Mouse (Mus musculus) T-helper 17 cell (primary cell): ENCODE data around the gene Gm9821.

ENCODE experiments used
- in situ Hi-C, 2 experiments: fragments of 300-600 bp; cut with MboI, MseI; formaldehyde crosslinking; loops; 1 replicate in 1 of 2; 2 replicates in 1 of 2; pipeline ENCODE4 v1.15.1; 2025; ENCODE audit warnings: high pct_unique_total_duplicates in 2 of 2

Gm9821 gene

DNA sequence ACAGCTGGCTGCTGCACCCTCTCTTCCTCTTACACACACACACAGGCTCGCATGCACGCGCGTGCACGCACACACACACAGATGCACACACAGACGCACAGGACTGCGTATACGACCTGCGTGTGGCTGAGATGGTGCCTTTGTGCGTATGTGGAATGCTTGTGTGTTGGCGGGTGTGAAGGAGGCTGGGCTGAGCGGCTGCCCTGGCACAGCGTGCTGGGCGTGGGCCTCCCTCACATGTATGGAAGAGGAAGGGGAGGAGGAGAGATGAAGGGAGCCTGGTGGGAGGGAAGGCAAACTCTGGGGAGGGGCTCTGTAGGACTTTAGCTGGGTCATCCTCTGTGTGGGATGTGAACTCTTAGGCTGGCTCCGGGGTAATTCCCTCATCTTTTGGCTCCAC lies 20.1 kb upstream of the Gm9821 start:
- in situ Hi-C loops, result loop anchor here in 1 of 2 experiments (5.0 kb wide), 1 partner anchor 143 kb away; no protein-coding TSS in a partner anchor

DNA sequence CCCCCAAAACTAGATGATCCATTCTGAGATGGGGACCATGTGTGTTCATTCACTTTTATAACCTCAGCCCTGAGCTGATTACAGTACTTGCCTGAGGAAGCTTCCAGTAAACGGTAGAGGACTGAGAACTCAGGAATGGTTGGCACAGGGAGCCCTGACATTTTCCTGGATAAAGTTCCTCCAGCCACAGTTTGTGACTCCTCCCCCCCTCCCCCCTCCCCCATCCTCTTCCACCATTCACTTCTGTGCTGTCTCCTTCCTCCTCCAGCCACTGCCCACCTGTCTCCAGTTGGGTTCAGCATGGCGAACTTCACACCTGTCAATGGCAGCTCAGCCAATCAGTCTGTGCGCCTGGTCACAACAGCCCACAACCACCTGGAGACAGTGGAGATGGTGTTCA lies 18.6 kb upstream of the Gm9821 start, which contains the start of gene Chrm4:
Chrm4 (plus strand) TSS at position 301 of the 400 bp plus-strand sequence.
- in situ Hi-C loops, result loop anchor here in 1 of 2 experiments (5.0 kb wide), 1 partner anchor 145 kb away; no protein-coding TSS in a partner anchor

DNA sequence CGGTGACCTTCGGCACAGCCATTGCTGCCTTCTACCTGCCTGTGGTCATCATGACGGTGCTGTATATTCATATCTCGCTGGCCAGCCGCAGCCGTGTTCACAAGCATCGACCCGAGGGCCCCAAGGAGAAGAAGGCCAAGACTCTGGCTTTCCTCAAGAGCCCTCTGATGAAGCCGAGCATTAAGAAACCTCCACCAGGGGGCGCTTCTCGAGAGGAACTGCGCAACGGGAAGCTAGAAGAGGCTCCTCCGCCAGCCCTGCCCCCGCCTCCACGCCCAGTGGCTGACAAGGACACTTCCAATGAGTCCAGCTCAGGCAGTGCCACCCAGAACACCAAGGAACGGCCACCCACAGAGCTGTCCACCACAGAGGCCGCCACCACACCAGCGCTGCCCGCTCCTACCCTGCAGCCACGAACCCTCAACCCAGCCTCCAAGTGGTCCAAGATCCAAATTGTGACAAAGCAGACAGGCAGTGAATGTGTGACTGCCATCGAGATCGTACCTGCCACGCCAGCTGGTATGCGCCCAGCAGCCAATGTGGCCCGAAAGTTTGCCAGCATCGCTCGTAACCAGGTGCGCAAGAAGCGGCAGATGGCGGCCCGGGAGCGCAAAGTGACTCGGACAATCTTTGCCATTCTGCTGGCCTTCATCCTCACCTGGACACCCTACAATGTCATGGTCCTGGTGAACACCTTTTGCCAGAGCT lies 17.5 kb upstream of the Gm9821 start:
- in situ Hi-C loops, result loop anchor here in 1 of 2 experiments (5.0 kb wide), 1 partner anchor 146 kb away; no protein-coding TSS in a partner anchor

DNA sequence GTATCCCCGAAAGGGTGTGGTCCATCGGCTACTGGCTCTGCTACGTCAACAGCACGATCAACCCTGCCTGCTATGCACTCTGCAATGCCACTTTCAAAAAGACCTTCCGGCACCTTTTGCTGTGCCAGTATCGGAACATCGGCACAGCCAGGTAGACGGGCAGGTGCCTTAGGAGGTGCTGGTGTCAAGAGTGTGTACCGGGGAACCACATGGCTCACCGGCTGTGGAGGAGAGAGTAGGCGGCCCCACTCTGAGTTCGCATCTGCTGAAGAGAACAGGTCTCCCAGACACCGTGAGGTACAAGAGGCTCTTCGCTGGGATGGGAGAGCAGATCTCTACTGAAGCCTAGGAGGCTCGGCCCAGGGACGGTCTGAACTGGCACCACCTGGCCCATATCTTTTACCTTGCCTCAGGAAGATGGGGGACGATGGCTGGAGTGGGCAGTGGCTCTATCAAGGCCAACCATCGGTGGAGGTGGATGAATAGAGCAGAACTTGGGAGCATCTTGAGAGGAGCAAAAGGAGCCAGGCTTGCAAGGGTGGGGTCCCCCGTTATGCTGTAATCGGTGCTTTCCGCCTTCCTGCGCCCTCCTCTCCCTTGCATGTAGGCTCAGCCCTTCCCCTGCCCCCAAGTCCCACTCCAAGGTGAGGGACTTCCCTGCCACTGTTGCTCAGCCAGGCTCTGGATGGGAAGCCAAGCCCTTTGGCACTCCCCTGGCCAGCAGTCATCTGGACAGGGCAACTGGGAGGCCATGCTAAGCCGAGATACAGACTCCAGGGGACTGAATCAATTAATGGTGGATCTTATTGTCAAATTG lies 16.8 kb upstream of the Gm9821 start:
- in situ Hi-C loops, result loop anchor here in 1 of 2 experiments (5.0 kb wide), 1 partner anchor 146 kb away; no protein-coding TSS in a partner anchor

DNA sequence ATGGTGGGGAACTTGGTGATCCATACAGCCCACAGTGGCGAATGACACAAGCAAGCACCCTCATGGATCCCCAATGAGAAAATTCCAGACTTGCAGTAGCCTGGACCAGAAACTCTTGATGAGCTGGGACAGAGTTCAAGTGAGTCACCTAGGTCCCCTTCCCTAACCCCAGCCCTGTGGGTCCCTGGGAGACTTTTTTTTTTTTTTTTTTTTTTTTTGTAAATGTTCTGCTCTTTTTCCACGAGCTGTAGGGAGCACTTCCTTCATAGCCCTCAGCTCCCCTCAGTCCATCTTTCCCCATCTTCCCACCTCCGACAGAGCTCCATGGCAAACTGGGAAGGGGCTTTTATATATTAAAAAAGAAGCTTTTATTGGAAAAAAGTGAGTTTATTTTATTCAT lies 16.0 kb upstream of the Gm9821 start:
- in situ Hi-C loops, result loop anchor here in 1 of 2 experiments (5.0 kb wide), 1 partner anchor 147 kb away; no protein-coding TSS in a partner anchor

DNA sequence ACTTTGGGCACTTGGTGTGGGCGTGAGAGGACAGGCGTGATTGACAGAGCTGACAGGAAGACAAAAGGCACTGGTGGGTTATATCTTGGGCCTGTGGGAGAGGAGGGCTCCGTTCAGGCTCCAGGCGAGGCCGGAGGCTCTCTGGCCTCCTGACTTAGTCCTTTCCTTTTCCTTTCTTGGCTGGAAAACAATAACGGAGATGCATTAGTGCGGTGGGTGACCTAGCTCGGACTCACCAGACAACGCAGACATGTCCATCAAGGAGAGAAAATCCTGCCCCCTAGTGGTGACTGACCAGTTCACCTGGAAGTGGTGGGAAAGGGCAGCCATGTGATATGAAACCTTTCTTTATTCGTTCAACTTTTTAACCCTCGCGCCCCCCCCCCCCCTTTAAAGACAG lies 15.6 kb upstream of the Gm9821 start:
- in situ Hi-C loops, result loop anchor here in 1 of 2 experiments (5.0 kb wide), 1 partner anchor 148 kb away; no protein-coding TSS in a partner anchor

DNA sequence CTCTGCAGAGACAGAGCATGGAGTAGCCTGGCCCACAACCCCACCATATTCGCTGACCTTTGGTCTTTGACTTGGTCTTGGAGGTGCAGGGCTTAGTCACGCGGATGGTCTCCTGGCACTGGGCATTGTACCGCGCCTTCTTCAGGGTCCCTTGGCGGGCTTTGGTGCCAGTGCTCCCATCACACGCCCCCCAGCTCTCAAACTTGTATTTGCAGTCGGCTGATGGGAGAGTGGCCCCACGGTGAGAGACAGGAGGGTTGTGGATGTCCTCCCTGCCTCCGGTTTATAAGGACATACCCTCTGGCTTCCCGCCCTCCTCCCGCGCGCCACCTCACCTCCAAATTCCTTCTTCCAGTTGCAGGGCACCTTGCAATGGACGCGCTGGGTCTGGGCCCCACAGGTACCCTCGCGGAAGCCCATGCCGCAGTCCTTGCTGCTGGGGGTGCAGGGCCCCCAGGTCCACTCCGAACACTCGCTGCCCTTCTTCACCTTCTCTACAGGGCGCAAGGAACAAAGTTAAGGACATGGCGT lies 14.7 kb upstream of the Gm9821 start:
- in situ Hi-C loops, result no loop called here

DNA sequence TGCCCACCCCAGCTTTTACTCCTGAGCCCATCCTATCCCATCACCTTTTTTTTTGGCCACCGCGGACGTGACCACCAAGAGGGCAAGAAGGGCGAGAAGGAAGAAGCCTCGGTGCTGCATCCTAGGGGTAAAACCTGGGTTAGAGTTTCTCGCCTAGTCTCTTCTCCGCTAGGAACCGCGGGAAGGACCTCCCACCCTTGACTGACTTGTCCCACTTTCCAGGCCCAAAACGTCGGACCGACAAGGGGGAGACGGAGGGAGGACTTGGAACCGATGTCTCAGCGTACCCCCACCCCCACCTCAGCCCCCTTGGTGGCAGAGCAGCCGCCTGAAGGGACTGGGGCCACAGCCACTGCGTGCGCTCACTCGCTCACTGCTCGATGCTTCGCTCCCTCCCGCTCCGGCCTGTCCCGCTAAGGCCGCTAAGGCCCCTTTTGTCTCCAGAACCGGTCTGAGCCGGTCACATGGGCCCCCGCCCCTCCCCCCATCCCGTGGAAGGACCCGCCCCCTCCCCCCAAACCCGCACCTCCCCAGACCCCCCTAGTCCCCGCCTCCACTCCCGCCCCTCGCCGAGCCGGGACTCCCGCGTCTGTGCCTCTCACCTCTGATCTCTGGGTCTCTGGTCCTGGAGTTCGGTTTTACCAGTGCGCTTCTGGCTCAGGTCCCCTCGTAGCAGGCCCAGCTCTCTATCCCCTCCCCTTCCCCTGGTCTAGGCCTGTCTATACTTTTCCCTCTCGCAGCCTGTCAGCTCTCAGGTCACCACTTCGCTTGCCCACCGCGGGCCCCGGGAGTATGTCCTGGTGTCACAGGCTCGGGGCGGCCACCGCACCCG lies 14.0 kb upstream of the Gm9821 start:
- in situ Hi-C loops, result no loop called here

DNA sequence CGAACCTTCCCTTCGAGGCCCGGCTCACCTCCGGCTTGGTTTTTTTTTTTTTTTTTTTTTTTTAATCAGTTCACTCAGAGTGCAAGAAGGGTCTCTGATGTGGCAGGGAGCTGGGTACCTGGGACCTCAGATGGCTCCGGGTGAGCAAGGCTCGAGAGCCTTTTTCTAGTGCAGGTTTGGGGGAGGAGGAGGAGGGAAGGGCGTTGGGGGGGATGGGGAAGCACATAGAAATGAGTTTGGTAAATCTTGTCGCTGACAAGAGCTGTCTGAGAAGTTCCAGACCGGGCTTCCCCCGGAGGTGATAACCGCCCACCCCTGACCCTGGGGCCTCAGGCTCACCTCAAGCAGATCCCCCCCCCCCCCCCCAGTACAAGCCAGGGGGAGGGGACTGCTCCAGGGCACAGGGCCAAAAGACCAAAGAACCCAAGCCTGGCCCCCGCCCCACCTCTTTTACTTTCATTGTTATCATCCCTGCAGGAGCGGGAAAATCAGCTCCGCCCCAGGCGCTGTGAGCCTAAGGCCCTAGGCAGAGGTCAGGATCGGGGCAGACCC lies 13.3 kb upstream of the Gm9821 start, which contains the start of gene Mdk:
Mdk (minus strand) TSS at position 138 of the 552 bp plus-strand sequence.
- in situ Hi-C loops, result no loop called here

DNA sequence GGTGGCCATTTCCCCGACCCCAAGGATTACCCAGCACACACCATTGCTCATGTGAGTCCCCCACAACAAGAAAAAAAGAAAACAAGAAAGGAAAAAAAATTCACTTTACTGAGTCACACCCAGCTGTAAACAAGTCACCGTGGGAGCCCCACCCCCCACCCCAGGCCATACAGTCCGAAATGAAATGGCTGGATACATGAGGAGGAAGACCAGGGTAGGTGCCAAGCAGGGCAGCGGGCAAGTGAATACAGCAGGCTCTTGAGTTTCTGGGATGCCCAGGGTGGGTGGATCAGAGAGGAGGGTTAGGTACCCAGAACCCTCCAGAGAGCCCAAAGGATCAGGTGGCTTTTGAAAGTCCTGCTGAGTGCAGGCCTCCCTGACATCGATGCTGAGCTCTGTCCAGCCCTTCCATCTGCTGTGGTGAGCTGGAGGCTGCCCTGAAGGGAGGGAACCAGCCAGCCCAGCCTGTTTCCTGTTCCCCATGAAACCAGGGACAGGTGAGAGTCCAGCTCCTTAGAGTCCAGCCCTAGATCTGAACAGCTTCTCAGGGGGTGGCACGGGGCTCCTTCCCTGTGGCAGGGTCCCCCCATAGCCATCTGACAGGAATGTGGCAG lies 12.7 kb upstream of the Gm9821 start:
- in situ Hi-C loops, result no loop called here

DNA sequence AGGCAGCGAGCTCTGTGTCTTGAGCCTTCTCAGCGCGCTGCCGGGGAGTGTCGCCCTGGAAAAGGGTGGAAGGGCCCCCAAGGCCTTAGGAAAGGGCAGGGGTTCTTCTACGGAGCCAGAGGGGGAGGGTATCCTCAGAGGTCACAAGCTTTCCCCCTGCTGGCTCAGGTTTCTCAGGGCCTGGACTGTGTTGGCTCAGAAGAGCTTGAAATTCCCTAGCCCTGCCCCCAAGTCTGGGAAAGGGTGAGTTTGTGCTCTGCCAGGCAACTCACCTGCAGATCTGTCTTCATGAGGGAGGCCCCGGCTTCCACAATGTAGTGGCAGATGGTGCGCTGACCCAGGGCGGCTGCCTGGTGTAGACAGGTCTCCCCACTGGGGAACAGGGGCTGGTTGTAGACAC lies 12.0 kb upstream of the Gm9821 start:
- in situ Hi-C loops, result no loop called here

DNA sequence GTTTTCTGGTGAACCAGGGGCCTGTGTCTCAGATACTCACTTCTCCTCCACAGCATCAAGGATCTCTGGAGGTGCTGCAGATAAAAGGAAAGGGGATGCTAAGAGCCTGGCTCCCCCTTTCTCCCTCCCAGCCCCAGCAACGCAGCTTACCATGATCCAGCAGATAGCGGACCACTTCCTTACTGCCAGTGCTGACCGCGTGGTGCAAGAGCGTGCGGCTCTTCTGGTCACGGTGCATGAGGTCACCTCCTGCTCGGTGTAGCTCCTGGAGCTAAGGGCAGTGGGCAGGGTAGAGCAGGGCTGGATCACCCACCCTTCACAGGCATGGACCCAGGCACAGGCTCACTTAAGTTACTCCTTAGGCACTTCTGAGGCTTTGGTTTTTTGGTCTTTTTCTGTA lies 11.5 kb upstream of the Gm9821 start:
- in situ Hi-C loops, result no loop called here

DNA sequence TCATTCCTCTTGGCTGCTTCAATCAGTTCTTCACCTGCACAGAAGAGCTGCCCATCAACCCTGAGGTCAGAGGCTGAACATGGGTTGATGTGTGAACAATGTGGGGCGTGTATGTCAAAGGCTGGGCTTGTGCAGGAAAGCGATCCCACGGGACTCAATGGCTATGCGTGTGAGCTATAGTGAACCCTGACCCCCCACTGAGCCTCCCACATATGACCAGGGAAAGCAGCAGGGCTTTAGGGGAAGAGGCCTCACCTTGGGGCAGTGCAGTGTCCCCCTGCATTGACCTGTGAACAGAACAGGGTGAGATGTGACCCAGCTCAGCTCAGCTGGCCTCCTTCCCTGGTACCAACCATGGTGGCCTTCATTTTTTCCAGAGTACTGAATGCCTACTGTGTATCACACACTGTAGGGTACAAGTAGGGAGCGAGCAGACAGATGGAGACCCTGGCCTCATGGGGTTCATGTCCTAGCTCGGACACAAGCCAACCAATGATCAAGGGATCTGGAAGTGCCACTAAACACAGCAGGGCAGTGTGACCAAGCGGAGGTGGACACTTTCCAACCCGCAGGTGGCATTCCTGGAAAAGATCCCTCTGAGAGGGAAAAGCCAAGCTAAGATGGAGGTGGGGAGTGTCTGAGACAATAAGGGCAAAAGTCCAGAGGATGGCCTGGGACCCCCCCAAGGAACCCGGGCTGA lies 10.5 kb upstream of the Gm9821 start:
- in situ Hi-C loops, result no loop called here

DNA sequence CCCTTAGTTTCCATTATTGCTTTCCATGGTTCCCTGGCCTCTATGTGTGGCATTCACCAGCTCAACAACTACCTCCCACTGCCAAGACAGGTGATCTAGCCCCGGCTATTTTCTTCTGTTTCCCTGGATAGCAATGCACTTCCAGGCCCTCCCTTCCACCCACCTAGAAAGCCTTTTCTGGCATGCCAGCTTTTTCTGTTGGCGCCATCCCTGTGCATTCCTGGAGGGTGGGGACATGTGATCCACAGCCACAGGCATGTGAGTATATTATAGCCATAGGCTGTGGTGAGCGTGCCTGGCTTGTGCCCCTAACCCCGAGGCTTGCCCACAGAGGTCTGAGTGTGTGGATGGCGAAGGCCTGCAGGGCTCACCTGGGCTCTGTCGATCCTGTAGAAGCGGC lies 9.3 kb upstream of the Gm9821 start:
- in situ Hi-C loops, result no loop called here

DNA sequence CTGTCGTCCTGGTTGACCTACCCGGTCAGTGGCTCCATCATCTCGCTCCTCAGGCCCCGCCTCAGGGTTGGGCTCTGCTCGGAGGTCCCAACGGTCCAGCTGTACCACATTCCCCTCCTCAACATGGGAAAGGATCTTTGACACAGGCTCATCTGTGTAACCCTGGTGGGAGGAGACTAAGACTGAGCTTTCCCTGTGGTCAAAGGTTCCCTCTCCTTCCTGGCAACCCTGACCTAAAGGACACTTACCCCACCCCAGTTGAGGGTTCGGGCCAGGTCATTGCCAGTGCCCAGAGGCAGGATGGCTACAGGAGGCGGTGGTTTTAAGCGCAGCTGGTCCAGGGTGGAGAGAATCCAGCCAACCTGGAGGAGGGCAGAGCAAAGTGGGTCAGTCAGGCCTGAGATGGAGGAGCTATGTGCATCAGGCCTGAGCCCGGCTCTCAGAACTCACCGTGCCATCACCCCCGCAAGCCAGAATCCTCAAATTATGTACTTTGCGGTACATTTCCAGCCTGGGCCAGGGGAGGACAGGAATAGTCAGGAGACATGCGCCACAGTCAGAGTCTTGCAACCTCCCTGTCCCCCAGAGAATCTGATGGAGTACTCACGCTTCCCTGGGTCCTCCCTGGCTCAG lies 6.1 kb upstream of the Gm9821 start:
- in situ Hi-C loops, result no loop called here

DNA sequence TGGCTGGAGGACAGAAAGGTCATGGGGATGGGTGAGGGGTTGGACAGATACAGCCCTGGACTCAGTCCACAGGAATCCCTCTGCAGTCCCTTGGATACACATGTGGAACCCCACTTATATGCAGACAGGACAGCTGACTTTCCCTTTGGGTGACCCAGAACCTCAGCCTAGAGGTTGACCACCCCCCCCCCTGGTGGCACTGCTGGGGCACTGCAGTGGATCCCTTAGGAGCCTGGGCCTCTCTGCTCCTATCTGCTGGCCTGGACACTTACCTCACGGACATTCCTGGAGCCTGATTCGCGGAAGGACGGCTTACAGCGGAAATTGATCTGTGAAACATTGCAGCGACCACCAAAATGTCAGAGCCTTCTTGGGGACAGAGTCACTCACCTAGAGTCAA lies 3.1 kb upstream of the Gm9821 start:
- in situ Hi-C loops, result no loop called here

DNA sequence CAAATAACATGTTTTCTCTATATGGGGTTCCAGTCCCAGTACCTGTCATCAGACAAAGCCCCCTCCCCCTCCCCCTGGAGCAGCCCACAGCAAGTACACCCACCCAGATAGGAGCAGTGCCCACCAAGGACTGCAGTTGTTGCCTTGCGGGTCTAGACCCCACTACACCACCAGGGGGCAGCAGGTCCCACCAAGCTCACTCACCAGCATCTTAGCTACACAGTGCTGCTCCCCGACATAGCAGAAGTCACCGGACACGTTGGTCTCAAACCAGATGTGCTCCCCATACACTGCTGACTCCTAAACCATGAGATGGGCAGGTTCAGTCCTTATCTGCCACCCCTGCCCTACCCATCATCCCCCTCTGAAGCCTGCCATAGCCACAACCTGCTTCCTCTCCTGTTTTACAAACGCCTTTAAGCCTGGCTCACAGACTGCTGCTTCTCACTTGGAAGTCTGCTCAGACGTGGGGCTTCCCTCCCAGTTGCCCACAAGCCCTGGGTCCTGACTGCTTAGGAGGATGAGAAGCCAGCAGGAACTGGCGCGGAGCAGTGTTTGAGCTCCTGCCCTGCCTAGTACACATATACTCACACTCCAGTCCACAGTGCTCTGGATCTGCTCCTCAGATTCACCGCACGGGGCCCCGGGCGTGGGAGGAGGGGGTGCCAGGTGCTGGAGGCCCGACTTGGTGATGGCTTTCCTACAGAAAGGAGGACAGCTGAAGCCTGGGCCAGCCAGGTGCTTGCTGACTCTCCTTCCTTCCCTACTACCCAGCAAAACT lies 1.1 kb upstream of the Gm9821 start:
- in situ Hi-C loops, result no loop called here

DNA sequence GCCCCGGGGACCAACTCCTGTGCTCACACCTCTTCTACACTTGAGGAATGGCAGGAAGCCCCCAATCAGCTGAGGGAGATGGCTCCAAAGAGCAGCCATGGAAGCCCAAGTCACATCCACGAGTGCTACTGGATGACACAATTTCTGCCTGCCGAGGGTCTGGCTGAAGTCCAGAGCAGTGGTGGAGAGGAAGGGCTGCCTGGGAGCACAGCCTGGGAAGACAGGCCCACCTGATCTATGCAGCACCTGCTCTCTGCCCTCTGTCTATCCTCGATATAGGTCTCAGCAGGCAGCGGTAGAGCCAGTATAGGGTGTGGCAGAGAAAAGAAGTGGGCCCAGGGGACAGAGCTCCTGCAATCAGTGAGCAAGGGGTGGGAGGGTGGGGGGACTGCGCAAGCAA lies 1.3 kb downstream of the Gm9821 start:
- in situ Hi-C loops, result no loop called here
